Mouse (Mus musculus): ENCODE data around the gene Tas2r109. TPM values are rescaled to one million over a fixed set of nuclear protein-coding genes. Genes with fewer than 3 reads are reported as not detected.
"Not testable (repeated sequence)": the region's sequence is repeated elsewhere in the genome, so short reads cannot be mapped to it uniquely, and the experiment has no call there.

Tas2r109 gene
- polyA plus RNA-seq (2016; fragmentation: Nextera tagmentation; extraction: Ambion mirVana), result not detected in 2 replicates

DNA sequence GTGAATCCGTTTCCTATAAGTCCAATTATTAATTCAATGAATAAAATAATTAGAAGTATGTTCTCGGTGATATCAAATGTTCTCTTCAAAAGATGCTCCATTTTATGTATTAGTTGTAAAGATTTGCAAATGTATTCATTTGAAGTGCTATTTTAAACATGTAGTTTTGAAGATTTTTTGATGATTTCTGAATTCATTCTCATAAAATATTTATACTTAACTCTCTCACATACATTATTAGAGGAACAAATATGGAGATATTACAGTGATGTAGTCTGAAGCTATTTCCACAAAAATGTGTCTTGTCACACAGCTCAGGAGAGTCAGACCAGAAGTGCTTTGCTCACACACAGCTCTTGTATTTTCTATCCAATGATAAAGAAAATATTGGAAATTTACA, at the start of gene Tas2r109:
TSS of gene Tas2r109 (minus strand) at position 101 of the 400 bp plus-strand sequence.
- Histone ChIP-seq H3K4me1 (no peaks in the 10 kb centered on the region), H3K9ac (no peak within 1 kb of the TSS), H3K36me3 (no peaks in the 10 kb centered on the region), H3K9me3 (no peaks in the 10 kb centered on the region), H3K4me3 (no peak within 1 kb of the TSS), H3K4me2 (replicated peaks) (no peak within 1 kb of the TSS), H3K27ac (no peak within 1 kb of the TSS), H3K27me3 (no peaks in the 10 kb centered on the region)
- ATAC-seq (ENCODE audit: insufficient number of reproducible peaks, insufficient read depth, low FRiP score, low TSS enrichment), result no peak
- WGBS, result 73% methylated on average over 2 of the region's 2 CpGs

GRCm38 (mm10) chr6:132957819-132958218, 22.9 kb downstream of the Tas2r109 start, which contains the start of gene Tas2r131:
Gene Tas2r131 (minus strand): TSS chr6:132957919.
- Histone ChIP-seq H3K27me3 (no peaks in the 10 kb centered on the region), H3K9me3 (no peaks in the 10 kb centered on the region), H3K4me2 (replicated peaks) (no peak within 1 kb of the TSS), H3K4me3 (no peak within 1 kb of the TSS), H3K27ac (no peak within 1 kb of the TSS), H3K9ac (no peak within 1 kb of the TSS), H3K4me1 (no peaks in the 10 kb centered on the region), H3K36me3 (no peaks in the 10 kb centered on the region)
- ATAC-seq (ENCODE audit: insufficient number of reproducible peaks, insufficient read depth, low FRiP score, low TSS enrichment), result no peak
- 68% methylated on average over 1 of the region's 1 CpGs for WGBS

GRCm38 (mm10) chr6:132950802-132951201, 30.0 kb downstream of the Tas2r109 start, which contains the start of gene Tas2r129:
Gene Tas2r129 (plus strand): TSS chr6:132951102.
- 80% methylated on average over 2 of the region's 2 CpGs for WGBS
- Histone ChIP-seq H3K4me1 (no peaks in the 10 kb centered on the region), H3K36me3 (no peaks in the 10 kb centered on the region), H3K4me2 (replicated peaks) (no peak within 1 kb of the TSS), H3K9ac (no peak within 1 kb of the TSS), H3K9me3 (no peaks in the 10 kb centered on the region), H3K4me3 (no peak within 1 kb of the TSS), H3K27me3 (no peaks in the 10 kb centered on the region), H3K27ac (no peak within 1 kb of the TSS)
- ATAC-seq (ENCODE audit: insufficient number of reproducible peaks, insufficient read depth, low FRiP score, low TSS enrichment), result no peak

DNA sequence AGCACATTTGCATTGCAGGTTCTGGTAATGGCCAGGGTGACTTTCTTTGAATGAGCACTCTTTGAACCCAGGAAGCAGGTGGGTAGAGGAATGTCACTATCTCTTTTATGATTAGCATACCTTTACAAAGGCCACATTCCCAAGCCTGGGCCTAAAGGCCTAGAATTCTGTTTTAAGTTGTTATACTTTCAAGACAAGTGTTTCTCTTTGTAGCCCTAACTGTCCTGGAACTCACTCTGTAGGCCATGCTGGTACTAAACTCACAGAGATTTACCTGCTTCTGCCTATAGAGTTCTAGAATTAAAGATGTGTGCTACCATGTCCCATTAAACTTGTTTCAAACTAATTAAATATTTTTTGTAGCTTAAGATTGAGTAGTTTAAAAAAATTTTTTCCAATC, 39.4 kb downstream of the Tas2r109 start:
- not testable (repeated sequence) for H3K27ac ChIP-seq; H3K4me3 ChIP-seq; H3K4me2 ChIP-seq (replicated peaks); ATAC-seq (ENCODE audit: insufficient number of reproducible peaks, insufficient read depth, low FRiP score, low TSS enrichment); H3K4me1 ChIP-seq; H3K36me3 ChIP-seq; H3K9me3 ChIP-seq; H3K27me3 ChIP-seq; H3K9ac ChIP-seq

Other genes starting within 250 kb of the Tas2r109 start
- gene Tas2r115, start 242.9 kb downstream of the Tas2r109 start, polyA plus RNA-seq (2016; fragmentation: Nextera tagmentation; extraction: Ambion mirVana), result not detected in 2 replicates
- gene Tas2r124, start 226.2 kb downstream of the Tas2r109 start, polyA plus RNA-seq (2016; fragmentation: Nextera tagmentation; extraction: Ambion mirVana), result not detected in 2 replicates
- not detected in 2 replicates for gene Tas2r102, start 218.8 kb downstream of the Tas2r109 start, polyA plus RNA-seq (2016; fragmentation: Nextera tagmentation; extraction: Ambion mirVana)
- not detected in 2 replicates for gene Tas2r136, start 202.8 kb downstream of the Tas2r109 start, polyA plus RNA-seq (2016; fragmentation: Nextera tagmentation; extraction: Ambion mirVana)
- gene Tas2r117, start 178.1 kb downstream of the Tas2r109 start, polyA plus RNA-seq (2016; fragmentation: Nextera tagmentation; extraction: Ambion mirVana), result not detected in 2 replicates
- gene Tas2r123, start 133.8 kb downstream of the Tas2r109 start, polyA plus RNA-seq (2016; fragmentation: Nextera tagmentation; extraction: Ambion mirVana), result not detected in 2 replicates
- not detected in 2 replicates for gene Tas2r116, start 125.5 kb downstream of the Tas2r109 start, polyA plus RNA-seq (2016; fragmentation: Nextera tagmentation; extraction: Ambion mirVana)
- gene Tas2r110, start 113.0 kb downstream of the Tas2r109 start, polyA plus RNA-seq (2016; fragmentation: Nextera tagmentation; extraction: Ambion mirVana), result not detected in 2 replicates
- gene Tas2r113, start 88.0 kb downstream of the Tas2r109 start, polyA plus RNA-seq (2016; fragmentation: Nextera tagmentation; extraction: Ambion mirVana), result not detected in 2 replicates
- not detected in 2 replicates for gene Tas2r125, start 71.3 kb downstream of the Tas2r109 start, polyA plus RNA-seq (2016; fragmentation: Nextera tagmentation; extraction: Ambion mirVana)
- gene Tas2r129, start 29.9 kb downstream of the Tas2r109 start, polyA plus RNA-seq (2016; fragmentation: Nextera tagmentation; extraction: Ambion mirVana), result not detected in 2 replicates
- gene Tas2r131, start 23.0 kb downstream of the Tas2r109 start, polyA plus RNA-seq (2016; fragmentation: Nextera tagmentation; extraction: Ambion mirVana), result not detected in 2 replicates
- not detected in 2 replicates for gene Tas2r103, start 56.1 kb upstream of the Tas2r109 start, polyA plus RNA-seq (2016; fragmentation: Nextera tagmentation; extraction: Ambion mirVana)
- gene Tas2r140, start 74.9 kb upstream of the Tas2r109 start, polyA plus RNA-seq (2016; fragmentation: Nextera tagmentation; extraction: Ambion mirVana), result not detected in 2 replicates
- 104 and 111 TPM in 2 replicates for gene Smim10l1, start 123.9 kb upstream of the Tas2r109 start, polyA plus RNA-seq (2016; fragmentation: Nextera tagmentation; extraction: Ambion mirVana)

All from embryonic facial prominence, embryonic 12.5 days (tissue).